Mouse (Mus musculus) spleen, adult 2 months (tissue): ENCODE results near the gene Igfbp7.

Experiments
- CTCF ChIP-seq: fragments of 200-500 bp; IDR thresholded peaks from 2 replicates; pipeline ENCODE4 v1.5.1; 2011; ENCODE audit warnings: mild to moderate bottlenecking, inconsistent platforms; ENCODE audit not compliant: insufficient read depth, insufficient read length, insufficient replicate concordance; ENCODE audit errors: extremely low read depth
- POLR2A ChIP-seq: fragments of 200-500 bp; IDR thresholded peaks from 2 replicates; pipeline ENCODE4 v1.6.1; 2011; ENCODE audit warnings: low read depth, low read length, inconsistent platforms

GRCm38 (mm10) chr5:77443889-77444573 is 36.2 kb upstream of the Igfbp7 start:
- TF ChIP-seq CTCF (no peak), POLR2A (no peak)
